Mouse (Mus musculus) limb, embryonic 11.5 days (tissue): ENCODE measurements at regions not wholly inside any gene's neighbourhood (a gene's known extent, or its start where the extent isn't known, plus 50 kb on each side); places are given as distances from the start of the nearest gene placed in this dataset.

Source experiments
- ATAC-seq: fragments of 200-750 bp; cut with Nextera tagmentation; 2 replicates; pipeline ENCODE4 v1.8.0; 2017; ENCODE audit warnings: low read depth; ENCODE audit not compliant: insufficient number of reproducible peaks, low FRiP score, low TSS enrichment
- DNase-seq: peaks from one replicate; pipeline ENCODE4 v3.0.0-alpha.2; 2015; ENCODE audit warnings: low spot score
- H3K27ac ChIP-seq: fragments of 300-500 bp; sonication (generic); replicated peaks from 2 replicates; pipeline ENCODE4 v1.5.1; 2014; ENCODE audit warnings: low read depth, mild to moderate bottlenecking, low read length
- H3K27me3 ChIP-seq: fragments of 300-500 bp; sonication (generic); 2 replicates; pipeline ENCODE4 v1.6.1; 2014; ENCODE audit warnings: mild to moderate bottlenecking, low read length, mixed read lengths; ENCODE audit not compliant: control insufficient read depth, insufficient read depth
- H3K36me3 ChIP-seq: fragments of 300-500 bp; sonication (generic); 2 replicates; pipeline ENCODE4 v1.6.1; 2014; ENCODE audit warnings: mild to moderate bottlenecking, low read length, moderate library complexity, mixed read lengths; ENCODE audit not compliant: control insufficient read depth, insufficient read depth
- H3K4me1 ChIP-seq: fragments of 300-500 bp; sonication (generic); 2 replicates; pipeline ENCODE4 v1.6.1; 2014; ENCODE audit warnings: low read length, mixed read lengths; ENCODE audit not compliant: control insufficient read depth, insufficient read depth
- H3K4me2 ChIP-seq: fragments of 300-500 bp; sonication (generic); 2 replicates; pipeline ENCODE4 v1.6.1; 2014; ENCODE audit warnings: low read depth, mild to moderate bottlenecking, moderate library complexity; ENCODE audit not compliant: severe bottlenecking
- H3K4me3 ChIP-seq: fragments of 300-500 bp; sonication (generic); 2 replicates; pipeline ENCODE4 v1.5.1; 2014; ENCODE audit warnings: low read depth, low read length
- H3K9ac ChIP-seq: fragments of 300-500 bp; sonication (generic); 2 replicates; pipeline ENCODE4 v1.6.1; 2014; ENCODE audit warnings: mild to moderate bottlenecking, low read length
- H3K9me3 ChIP-seq: fragments of 300-500 bp; sonication (generic); 2 replicates; pipeline ENCODE4 v1.6.1; 2016; ENCODE audit warnings: low read length; ENCODE audit not compliant: control insufficient read depth
- WGBS: fragments of 180-500 bp; shearing (Covaris S2); extraction: QIAGEN DNeasy Blood & Tissue Kit; methylation state at CpG from one replicate; pipeline ENCODE4 v1.1.7; 2014; 5-methylcytosine and 5-hydroxymethylcytosine counted together

- H3K9me3 ChIP-seq: no peaks in the 10 kb centered on the region
- DNase-seq (peak; percentile 59), ATAC-seq (no peak)
- no peaks in the 10 kb centered on the region for H3K36me3 ChIP-seq
- H3K27me3 ChIP-seq: no peaks in the 10 kb centered on the region
- H3K4me3 ChIP-seq: peak overlapping the region; percentile 1; the same call in 1 of the 2 replicates
- H3K27ac ChIP-seq: no peak overlapping the region
- peaks cover 4% of the 10 kb centered on the region; the same call in 1 of the 2 replicates for H3K4me1 ChIP-seq
- peak overlapping the region; percentile 42 for H3K4me2 ChIP-seq
- under 1% methylated on average over 17 of the region's 17 CpGs for WGBS
- peak overlapping the region; percentile 51 for H3K9ac ChIP-seq
Measured at GRCm38 (mm10) chr2:170205591-170206441, 57.9 kb upstream of the Zfp217 start.

- no peak for DNase-seq
- H3K27ac ChIP-seq: no peak overlapping the region
- H3K4me1 ChIP-seq: peaks cover 4% of the 10 kb centered on the region; the same call in 1 of the 2 replicates
- H3K9ac ChIP-seq: no peak overlapping the region
- no peak for ATAC-seq
- no peaks in the 10 kb centered on the region for H3K36me3 ChIP-seq
- WGBS: 32% methylated on average over 10 of the region's 10 CpGs
- H3K27me3 ChIP-seq: no peaks in the 10 kb centered on the region
- no peaks in the 10 kb centered on the region for H3K9me3 ChIP-seq
- H3K4me3 ChIP-seq: 0 out of 2 replicates have a peak overlapping the region, but pooled peaks have one; percentile 1
- peak overlapping the region; percentile 42; the same call in 1 of the 2 replicates for H3K4me2 ChIP-seq
Measured at GRCm38 (mm10) chr2:170204768-170205514, 57.0 kb upstream of the Zfp217 start.

GRCm38 (mm10) chr2:170203496-170203895 is 55.6 kb upstream of the Zfp217 start:
- ATAC-seq: no peak
- Histone ChIP-seq H3K9me3 (no peaks in the 10 kb centered on the region), H3K4me1 (peaks cover 4% of the 10 kb centered on the region; the same call in 1 of the 2 replicates), H3K36me3 (no peaks in the 10 kb centered on the region), H3K27ac (no peak overlapping the region), H3K4me2 (no peak overlapping the region), H3K27me3 (no peaks in the 10 kb centered on the region), H3K9ac (no peak overlapping the region), H3K4me3 (no peak overlapping the region)
- 85% methylated on average over 5 of the region's 5 CpGs for WGBS
- no peak for DNase-seq

DNA sequence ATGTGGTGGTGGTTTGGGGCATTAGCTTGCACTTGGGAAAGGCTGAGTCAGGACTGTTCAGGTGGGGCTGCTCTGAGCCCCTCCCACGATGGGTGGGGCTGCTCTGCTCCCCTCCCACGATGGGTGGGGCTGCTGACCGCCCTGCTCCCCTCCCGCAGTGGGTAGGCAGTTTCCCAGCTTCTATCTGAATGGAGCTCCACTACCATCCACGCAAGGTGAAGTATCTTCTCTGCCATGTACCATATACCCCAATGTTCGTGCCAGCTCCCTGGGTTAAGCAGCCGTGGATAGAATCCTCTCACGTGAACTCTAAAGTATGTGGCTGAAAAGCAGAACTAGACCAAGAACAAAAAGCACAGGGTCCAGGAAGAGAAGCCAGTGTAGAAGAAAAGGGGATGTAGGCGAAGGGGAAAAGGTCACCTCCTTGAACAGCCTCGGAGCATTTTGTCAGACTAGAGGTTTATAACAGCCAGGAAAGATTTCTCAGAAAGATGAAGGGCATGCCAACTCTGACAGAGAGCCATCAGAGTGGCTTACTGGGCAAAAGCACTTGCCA is 54.0 kb upstream of the Zfp217 start:
- Histone ChIP-seq H3K4me2 (no peak overlapping the region), H3K27me3 (no peaks in the 10 kb centered on the region), H3K36me3 (no peaks in the 10 kb centered on the region), H3K4me3 (no peak overlapping the region), H3K9me3 (no peaks in the 10 kb centered on the region), H3K9ac (no peak overlapping the region), H3K27ac (no peak overlapping the region), H3K4me1 (peaks cover 4% of the 10 kb centered on the region; the same call in 1 of the 2 replicates)
- WGBS: 72% methylated on average over 10 of the region's 10 CpGs
- ATAC-seq (no peak), DNase-seq (no peak)
